Mouse (Mus musculus) CD8-positive naive resting alpha-beta T cell, adult 2 months (primary cell): ENCODE data around the gene Cnot6.

Source experiments
- DNase-seq, 2 experiments: peaks; one replicate each; pipeline ENCODE4 v3.0.0; 2022; ENCODE audit warnings: low read depth in 2 of 2, low spot score in 2 of 2

The Cnot6 gene

DNA sequence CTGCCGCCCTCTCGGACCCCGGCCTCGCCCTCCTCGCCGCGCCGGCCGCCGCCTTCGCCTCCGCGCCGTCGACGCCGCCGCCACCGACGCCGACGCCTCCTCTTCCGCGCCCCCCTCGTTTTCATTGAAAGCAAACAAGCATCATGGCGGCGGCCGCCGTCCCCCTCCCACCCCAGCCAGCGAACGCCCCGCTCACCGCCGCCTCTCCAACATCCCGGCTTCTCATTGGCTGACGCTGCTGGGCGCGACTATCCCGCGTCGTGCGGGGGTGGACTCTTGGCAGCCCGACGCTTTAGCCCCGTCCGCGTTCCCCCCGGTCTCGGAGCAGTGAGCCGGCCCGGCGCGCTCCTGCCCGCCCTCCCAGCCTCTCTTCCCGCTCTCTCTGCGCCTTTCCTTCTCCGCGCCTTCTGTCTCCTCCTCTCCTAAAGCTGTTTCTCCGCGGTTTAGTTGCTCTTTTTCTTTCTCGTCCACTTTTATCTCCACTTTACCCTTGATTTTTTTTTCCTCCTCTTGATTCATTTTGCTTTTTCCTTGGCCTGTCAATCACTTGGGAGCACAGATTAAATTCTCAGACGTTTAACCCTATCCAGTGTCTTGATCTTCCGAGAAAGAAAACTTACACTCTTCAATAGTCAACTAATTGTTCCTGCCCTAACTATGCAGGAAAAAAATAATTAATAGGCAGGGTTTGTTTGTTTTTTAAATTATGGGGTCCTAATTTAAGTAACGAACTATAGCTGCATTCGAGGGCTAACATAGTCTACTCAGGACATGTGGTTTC lies at the start of gene Cnot6:
Gene Cnot6 (minus strand): TSS at position 169 of the 781 bp plus-strand sequence.
- DNase-seq: peak; percentile 97 to 98

DNA sequence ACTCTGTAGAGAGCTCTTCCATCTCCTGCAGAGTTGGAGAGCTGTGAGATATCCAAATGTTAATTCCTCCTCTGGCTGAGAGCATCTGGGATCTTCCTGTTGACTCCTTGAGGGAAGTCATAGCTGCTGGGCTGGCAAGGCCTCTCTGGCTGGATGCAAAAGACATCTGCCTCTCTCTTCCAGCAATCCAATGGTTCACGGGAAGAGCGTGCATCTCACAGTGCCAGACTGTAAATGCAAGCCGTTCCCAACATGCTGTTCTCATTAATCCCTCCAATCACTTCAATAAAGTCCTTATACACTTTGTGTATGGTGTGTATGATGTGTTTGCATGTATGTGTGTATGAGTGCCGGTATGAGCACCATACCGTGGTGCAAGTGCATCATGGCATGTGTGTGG lies 48.6 kb upstream of the Cnot6 start:
- DNase-seq: no peak

DNA sequence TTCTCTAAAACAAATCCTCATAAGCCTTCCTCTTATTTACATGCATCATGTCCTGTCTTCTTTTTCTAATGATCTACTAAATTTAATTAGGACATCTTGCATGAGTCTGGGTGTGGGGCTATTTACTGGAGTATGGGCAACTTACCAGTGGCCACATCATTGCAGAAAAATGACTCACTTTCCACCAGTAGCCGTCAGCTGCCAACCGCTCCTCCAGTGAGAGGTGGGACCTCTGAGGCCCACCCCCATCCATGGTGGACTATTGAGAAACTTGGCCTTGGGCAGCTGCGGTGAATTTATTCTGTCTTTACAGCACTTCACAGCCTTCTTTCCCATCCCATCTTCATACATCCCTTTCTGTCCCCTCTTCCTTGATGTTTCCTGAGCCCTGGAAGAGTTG lies 45.6 kb upstream of the Cnot6 start:
- no peak for DNase-seq

DNA sequence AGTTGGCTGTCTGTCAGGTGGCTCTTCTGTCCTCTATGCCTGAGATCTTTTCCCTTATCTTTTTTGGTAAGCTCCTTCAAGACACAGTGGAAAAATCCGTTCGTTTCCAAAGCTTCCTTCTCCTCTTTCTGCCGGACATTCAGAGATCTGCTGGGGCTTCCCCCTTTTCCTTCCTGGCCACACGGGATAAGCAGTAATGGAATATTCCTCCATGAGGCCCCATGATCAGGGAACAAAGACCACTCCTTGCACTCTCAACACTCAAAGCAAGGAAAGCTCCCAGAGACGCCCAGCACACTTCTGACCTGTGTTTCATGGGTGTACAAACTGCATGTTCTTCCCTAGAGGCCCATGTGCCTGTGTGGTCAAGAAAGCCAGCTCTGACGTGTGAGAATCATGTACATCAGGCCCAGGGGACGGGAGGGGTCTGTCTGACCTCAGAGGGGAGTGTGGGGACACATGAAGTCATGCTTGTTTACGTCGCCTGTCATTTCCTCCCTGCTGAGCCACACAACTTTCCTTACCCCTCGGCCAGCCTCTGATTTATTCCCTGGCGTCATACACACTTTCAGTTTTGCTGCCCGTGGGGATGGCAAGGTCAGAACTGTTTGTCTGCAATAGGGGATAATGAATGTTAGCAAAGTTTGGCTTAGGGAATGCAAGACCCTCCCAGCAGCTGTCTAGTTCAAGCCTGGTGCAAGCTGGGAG lies 42.6 kb upstream of the Cnot6 start:
- no peak for DNase-seq

DNA sequence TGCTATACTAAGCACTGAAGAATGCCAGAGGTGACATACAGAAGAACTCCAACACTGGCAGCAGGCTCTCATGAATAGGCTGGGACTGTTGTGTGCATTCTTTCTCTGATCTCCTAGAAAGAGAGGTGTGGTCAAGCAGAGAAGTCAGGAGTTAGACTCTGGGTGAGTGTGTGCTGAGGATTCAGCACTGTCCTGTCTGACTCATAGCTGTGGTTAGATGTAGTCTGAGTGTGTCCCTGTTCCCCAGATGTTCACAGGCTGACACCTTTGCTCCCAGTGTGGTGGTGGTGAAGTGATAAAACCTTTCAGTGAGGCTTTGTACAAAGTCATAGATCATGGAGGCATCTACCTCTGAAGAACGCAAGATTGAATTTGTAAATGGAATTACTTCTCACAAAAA lies 34.2 kb upstream of the Cnot6 start:
- no peak for DNase-seq

DNA sequence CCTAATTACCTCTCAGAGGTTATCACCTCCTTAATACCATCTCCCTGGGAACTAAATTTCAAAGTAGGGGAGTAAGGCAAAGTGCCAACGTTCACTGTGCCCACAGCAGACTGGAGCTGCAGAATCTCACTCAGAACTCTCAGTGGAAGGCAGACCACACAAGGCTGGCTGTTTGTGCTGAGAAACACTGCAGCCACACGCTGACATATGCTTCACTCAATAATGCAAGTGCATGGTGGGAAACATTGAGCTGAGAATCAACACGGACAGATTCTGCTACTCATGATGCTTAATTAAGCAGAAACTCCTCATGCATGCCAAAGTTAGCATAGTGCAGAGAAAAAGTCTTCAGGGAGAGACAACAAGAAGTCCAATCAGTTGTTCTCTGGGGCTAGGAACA lies 33.3 kb upstream of the Cnot6 start:
- no peak for DNase-seq

DNA sequence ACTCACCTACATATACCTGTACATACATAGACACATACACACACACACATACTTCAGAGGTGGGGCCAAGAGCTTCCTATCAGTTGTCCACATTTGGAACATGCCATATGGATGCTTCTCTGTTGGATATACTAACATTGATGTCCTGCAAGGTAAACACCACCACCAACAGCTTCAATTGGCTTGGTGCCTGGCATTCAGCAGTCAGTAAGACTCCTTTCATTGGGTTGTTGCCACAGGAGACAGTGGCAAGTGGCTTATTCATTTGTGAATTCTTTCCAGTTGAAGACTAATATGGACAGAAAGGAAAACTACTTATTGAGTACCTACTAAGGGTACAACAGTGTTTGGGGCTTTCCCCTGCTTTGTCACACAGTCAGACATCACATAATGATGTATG lies 32.5 kb upstream of the Cnot6 start:
- no peak for DNase-seq

DNA sequence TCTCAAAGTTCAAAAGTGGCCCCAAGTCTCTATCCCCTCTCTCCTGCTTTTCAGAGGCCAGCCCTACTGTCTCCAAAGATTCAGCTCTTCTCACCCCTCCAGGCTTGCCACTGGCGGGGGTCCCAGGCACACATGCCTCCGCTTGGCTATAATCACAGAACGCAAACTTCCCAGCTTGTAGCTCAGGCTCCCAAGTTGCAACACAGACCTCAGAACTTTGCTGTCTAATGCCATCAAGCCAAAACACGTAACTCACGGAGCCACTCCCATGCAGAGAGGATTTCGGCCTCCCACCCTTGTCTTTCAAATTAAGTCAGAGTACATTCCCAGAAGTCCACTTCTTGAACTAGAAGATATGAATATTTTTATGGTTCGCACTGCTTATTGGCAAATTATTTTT lies 31.1 kb upstream of the Cnot6 start:
- DNase-seq: no peak

DNA sequence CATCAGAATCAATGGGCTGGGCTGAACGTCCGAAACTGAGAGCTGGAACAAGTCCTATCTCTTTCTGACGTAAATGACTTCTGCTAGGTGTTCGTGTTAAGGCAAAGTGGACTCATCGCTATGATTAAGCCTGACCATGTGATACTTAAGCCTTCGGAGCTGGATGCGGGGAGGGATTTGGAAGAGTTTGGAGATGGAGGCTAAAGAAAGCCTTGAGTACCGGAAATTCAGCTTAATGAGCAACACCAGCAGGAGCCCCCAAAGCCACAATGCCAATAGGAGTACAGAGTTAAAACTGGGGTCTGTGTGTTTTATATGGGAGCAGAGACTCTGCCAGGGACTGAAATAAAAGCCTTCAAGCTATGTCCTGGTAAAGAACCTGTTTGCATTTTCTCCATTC lies 29.7 kb upstream of the Cnot6 start:
- no peak for DNase-seq

DNA sequence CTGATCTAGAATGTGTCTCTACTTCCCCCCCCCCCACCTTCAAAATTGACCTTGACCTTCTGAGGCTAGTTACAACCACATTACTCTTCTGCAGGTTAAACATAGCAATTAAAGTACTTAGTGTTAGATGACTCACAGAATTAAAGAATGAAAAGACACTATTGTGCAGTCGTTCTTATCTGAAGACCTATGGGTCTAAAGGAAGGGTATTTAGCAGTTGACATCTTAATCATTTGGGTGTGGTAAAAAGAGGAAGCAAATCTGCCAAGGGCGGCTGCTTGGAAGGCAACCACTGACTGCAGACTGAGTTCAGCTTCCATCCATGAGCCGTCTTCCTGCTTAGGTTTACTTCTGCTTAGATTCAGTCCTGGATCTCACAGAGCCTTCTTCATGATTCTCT lies 27.3 kb upstream of the Cnot6 start:
- no peak for DNase-seq

DNA sequence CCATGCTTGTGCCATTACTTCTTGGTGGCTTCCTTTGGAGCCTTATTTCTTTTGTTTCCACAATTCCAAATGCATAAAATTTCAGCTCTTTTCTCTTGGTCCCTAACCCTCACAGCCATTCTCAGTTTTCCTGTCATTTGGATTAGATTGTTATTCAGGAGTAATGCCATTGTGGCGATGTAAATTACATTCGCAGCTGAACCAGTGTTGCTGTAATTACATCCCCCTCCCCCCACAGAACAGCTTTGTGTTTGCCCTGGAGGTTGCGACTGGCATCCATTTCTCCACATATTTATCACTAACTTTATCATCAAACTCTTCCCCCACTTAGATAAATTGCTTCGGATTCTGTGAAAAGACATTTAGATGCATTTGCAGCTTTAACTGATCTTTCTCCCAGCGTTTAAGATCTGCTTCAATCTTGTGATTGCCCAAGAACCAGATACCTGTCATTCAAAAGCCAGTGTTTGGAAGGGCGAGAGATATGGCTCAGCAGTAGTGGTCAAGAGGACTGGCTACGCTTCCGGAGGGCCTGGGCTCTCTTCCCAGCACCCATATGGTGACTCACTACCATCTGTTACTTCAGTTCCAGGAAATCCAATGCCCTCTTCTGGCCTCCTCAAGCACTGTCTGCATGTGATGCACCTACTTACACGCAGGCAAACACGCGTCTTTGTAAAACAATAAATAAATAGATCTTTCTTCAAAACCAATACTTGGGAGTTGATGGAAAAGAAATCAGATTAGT lies 26.3 kb upstream of the Cnot6 start:
- DNase-seq: no peak

DNA sequence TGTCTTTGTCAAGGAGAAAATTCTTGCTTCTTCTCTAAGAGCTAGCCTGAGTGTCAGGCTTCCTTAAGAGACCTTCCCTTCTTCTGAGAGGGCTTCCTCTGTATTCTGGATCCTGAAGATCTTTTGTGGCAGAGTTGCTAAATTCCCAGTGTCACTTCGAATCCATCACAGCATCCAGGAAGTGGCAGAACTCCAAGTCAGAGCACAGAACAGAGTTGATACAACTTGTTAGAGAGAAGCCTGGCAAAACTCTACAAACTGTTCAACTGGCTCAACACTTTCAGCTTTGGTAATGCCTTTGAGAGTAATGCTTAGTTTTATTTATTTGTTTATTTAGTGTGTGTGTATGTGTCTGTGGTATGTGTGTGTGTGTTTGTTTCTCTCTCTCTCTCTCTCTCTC lies 25.1 kb upstream of the Cnot6 start:
- no peak for DNase-seq

DNA sequence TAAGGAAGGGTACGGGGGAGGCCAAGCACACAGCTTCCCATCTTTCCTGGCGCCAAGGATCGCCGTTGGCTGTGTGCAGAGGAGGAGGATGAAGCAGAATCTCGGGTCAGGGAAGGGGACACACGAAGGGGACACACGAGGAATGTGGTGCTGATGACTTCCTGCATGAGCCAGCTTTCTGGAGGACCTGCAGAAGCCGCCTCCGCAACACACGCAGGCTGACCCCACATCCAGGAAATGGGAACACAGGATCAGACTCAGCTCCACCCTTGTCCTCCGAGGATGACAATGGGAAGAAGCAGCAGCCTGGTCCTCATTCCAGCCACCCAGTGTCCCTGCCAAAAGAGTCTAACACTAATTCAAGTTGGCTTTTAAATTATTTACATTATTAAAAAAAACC lies 22.2 kb upstream of the Cnot6 start:
- DNase-seq: no peak

DNA sequence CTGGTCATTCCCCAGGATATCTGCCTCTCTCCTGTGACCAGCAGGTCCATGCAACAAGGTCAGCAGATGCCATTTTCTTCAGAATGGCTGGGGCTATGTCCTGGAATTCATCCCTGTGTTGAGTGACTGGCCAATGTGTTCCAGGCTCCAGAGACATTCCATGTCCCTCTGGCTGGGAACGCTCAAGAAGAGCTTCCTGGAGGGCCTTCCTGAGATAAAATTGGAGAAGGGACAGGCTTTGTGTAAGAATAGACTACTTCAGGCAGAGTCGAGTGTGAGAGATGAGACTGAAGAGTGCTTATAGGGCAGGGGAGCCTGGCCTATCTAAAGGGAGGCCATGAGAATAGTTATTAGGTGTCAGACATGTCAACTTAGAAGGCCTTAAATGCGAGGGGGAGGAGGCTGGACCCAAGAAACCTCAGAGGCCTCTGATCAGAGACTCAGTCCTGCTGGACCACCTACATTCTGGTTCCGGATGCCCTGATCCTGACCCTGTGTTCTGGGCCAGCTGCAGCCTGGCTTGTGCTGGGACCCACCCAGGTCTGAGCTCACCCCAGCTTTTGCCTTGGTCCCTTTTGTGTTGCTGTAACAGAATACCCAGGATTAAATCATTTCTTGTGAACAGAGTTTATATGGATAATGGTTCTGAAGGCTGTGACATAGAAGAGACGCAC lies 17.9 kb upstream of the Cnot6 start:
- DNase-seq: no peak

DNA sequence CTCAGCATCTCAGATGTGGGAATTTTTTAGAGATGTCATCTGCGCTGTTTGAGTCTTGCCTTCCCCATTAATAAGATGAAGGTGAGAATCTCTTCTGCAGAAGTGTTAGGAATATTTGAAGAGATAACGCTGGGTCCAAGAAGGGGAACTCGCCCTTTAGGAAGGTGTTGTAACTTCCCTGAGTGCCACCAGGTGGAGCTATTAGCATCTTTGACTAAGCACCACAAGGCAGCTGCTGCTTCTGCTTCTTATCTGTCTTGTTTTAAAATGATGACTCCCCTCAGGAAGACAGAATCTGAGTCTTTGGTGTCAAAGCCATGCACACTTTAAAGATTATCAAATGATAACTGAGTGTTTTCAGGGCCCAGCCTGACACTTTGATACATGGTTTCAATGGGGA lies 15.4 kb upstream of the Cnot6 start:
- DNase-seq: peak; percentile 22 to 42

DNA sequence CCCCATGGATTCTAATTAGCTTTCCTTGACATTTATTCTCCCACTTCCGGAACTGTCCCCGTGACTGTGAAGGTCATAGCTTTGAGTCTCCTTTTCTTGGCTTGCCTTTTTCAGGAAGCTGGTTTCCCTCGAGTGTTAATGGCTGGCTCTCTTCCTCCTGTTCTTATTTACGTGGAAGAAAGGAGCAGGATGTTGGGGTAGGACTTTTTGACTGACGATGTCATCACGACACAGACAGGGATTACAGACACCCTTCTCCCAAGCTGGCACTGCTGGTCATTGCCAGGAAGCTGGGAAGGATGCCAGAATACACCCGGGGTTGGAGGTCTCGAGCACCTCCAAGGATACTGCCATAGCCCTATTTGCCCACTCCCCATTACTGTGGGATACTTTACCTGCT lies 14.3 kb upstream of the Cnot6 start:
- no peak for DNase-seq

DNA sequence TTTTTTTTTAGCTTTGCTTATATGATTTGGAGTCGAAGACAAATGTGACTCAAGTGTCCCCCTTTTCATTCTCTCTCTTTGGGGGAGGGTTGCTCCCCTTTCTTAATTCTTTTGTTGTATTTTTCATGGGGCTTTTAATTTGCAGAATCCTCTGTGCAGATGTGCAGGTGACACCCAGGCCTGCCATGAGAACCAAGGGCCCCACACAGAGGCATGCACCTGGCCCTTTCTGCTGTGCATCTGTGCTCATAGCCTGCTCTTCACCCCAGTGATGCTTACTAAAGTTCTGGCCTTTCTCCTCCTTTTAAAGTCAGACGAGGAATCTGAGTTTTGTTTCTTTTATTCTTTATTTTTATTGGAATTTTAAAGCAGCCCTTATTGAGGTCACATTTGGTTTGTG lies 12.2 kb upstream of the Cnot6 start:
- DNase-seq: no peak

DNA sequence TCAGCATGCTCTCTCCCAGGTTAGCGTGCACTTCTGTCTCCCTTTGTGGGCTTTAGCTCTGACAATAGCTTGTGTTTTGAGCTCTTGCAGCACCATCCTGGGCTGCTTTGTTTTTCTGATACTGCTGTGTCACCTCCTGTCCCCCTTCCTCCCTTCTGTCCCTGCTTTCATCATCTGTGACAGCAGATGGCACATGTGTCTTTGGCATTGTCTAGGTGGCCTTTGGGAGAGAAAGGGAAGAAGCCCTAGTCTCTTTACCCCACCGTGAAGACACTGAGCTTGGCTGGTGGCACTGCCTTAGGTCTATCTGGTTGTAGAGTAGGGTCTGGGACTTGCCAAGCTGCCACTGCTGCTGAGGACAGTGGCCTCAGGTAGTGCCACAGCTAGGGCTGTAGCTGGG lies 10.8 kb upstream of the Cnot6 start:
- DNase-seq: no peak

DNA sequence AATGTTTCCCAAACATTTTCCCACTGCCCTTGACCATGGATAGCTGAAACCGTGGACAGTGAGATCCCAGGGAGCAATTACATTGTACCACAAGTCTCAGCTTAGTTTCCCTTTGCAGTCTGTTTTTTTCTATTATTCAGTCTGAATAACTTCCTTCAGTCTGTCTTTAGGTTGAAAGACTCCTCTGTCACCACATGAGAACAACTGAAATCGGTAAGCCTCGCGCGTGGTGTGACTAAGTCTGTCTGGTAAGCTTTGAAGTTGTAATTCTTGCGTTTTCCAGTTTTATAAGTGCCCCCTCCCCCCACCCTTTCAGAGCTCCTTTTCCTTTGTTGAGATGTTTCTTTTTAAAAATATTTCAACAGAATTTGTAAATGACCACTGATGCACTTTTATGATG lies 10.2 kb upstream of the Cnot6 start:
- peak; percentile 11 to 46 for DNase-seq

DNA sequence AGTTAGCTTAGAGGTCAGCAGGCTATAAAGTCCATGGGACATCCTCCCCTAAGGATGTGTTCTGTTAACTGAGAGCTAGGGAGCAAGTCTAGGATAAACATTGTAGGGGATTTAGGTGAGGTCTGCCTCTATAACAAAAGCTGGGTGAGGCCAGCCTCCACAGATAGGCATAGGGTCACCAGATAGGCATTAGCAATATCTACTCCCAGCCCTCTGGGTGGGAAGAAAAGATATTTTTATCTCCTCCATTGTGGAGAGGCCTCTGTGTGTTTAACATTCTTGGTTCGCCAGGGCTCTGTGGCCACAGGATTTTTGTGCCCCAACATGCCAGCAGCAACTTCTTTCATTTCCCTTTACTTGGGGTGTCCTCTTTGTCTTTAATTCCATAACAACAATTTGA lies 8.8 kb upstream of the Cnot6 start:
- no peak for DNase-seq

DNA sequence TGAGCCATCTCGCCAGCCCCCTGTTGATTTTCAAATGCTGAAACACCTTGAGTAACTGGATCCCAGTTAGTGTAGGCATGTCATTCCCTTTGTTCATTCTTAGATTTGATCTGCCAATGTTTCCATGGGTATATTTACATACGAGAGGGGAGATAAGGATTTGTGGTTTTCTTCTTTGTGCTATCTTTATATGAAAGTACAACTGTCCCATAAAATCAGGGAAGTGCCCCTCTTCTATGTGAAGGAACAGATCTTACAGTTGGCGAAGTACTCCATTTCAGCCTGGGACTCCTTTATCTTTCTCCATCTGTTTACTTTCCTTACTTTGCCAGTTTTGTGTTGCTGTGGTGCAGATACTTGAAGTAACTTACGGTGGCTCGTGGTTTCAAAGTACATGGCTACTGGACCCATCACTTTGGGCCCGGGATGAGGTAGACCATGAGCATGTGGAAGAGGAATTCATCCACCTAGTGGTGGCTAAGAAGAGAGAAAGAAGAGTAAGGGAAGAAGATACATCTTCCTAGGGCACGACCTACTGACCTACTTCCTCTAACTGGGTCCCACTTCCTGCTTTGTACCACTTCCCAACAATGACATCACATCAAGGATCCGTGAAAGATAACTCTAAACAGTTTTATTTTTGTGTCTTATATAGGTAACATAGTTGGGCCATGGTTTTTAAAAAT lies 7.1 kb upstream of the Cnot6 start:
- no peak for DNase-seq
